Mouse (Mus musculus) stomach, postnatal 0 days (tissue): ENCODE measurements at regions not wholly inside any gene's neighbourhood (a gene's known extent, or its start where the extent isn't known, plus 50 kb on each side); places are given as distances from the start of the nearest gene placed in this dataset.
"Not testable (repeated sequence)": the region's sequence is repeated elsewhere in the genome, so short reads cannot be mapped to it uniquely, and the experiment has no call there.

Experiments
- ATAC-seq: fragments of 200-750 bp; cut with Nextera tagmentation; 2 replicates; pipeline ENCODE4 v1.8.0; 2017; ENCODE audit not compliant: low FRiP score, low TSS enrichment
- DNase-seq: peaks from one replicate; pipeline ENCODE4 v3.0.0-alpha.2; 2016; ENCODE audit warnings: low spot score
- H3K27ac ChIP-seq: fragments of 300-500 bp; sonication (generic); replicated peaks from 2 replicates; pipeline ENCODE4 v1.5.1; 2014; ENCODE audit warnings: mild to moderate bottlenecking, control low read depth
- H3K27me3 ChIP-seq: fragments of 300-500 bp; sonication (generic); 2 replicates; pipeline ENCODE4 v1.6.1; 2014; ENCODE audit warnings: low read length; ENCODE audit not compliant: control insufficient read depth, insufficient read depth
- H3K36me3 ChIP-seq: fragments of 300-500 bp; sonication (generic); 2 replicates; pipeline ENCODE4 v1.6.1; 2014; ENCODE audit warnings: low read length, mixed read lengths; ENCODE audit not compliant: control insufficient read depth, insufficient read depth
- H3K4me1 ChIP-seq: fragments of 300-500 bp; sonication (generic); replicated peaks from 2 replicates; pipeline ENCODE4 v1.6.1; 2014; ENCODE audit warnings: antibody characterized with exemption; ENCODE audit not compliant: control insufficient read depth, insufficient read depth
- H3K4me2 ChIP-seq: fragments of 300-500 bp; sonication (generic); replicated peaks from 2 replicates; pipeline ENCODE4 v1.6.1; 2014; ENCODE audit warnings: low read depth, mild to moderate bottlenecking, control low read depth, moderate library complexity
- H3K4me3 ChIP-seq: fragments of 300-500 bp; sonication (generic); 2 replicates; pipeline ENCODE4 v1.5.1; 2014; ENCODE audit warnings: low read depth, low read length, control low read depth
- H3K9ac ChIP-seq: fragments of 300-500 bp; sonication (generic); 2 replicates; pipeline ENCODE4 v1.6.1; 2014; ENCODE audit warnings: mild to moderate bottlenecking, low read length, control low read depth, mixed read lengths
- H3K9me3 ChIP-seq: fragments of 300-500 bp; sonication (generic); 2 replicates; pipeline ENCODE4 v1.6.1; 2016; ENCODE audit warnings: low read length; ENCODE audit not compliant: control insufficient read depth
- CTCF ChIP-seq: IDR thresholded peaks from 2 replicates; pipeline ENCODE4 v1.5.1; 2016; ENCODE audit warnings: antibody characterized with exemption, low read depth, mild to moderate bottlenecking, moderate library complexity
- EP300 ChIP-seq: optimal IDR thresholded peaks from 2 replicates; pipeline ENCODE3; 2016; ENCODE audit warnings: antibody characterized with exemption
- WGBS: fragments of 180-500 bp; shearing (Covaris S2); extraction: QIAGEN DNeasy Blood & Tissue Kit; methylation state at CpG from one replicate; pipeline ENCODE4 v1.1.7; 2014; 5-methylcytosine and 5-hydroxymethylcytosine counted together

DNA sequence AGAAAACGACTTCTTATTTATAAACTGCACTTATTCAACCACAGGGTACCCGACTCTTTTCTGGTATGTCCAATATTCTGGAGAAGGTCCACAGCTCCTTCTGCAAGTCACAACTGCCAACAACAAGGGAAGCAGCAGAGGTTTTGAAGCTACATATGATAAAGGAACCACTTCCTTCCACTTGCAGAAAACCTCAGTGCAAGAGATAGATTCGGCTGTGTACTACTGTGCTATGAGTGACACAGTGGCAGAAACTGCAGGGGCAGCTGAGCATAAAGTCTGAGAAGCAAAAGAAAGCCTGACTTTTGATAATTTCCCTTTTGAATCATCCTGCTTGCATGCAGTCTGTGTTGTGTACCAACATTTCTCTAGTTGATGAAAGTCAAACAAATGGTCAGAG, 231.1 kb upstream of the Olfr1507 start:
- 70% methylated on average over 1 of the region's 3 CpGs for WGBS
- not testable (repeated sequence) for H3K27me3 ChIP-seq, H3K4me3 ChIP-seq, H3K4me2 ChIP-seq, DNase-seq, H3K9me3 ChIP-seq, H3K4me1 ChIP-seq, H3K36me3 ChIP-seq, H3K27ac ChIP-seq, H3K9ac ChIP-seq, ATAC-seq

DNA sequence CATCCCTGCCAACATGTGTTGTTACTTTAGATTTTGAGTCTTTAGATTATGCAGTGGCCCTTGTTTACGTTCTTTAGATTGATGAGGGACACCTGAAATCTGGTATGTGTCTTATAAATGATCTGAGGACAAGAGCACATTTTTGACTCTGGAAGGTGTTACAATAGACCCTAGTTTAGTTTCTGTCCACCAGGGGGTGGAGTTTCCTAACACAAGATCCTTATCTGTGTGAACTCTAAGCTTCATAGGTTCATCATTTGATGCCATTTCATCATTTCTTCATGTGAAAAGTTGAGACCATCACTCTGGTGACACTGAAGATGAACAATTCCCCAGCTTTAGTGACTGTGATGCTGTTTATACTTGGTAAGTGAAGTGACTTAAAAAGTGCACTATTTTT, 229.4 kb upstream of the Olfr1507 start:
- H3K4me3 ChIP-seq, H3K36me3 ChIP-seq, DNase-seq, H3K9ac ChIP-seq, H3K9me3 ChIP-seq, H3K4me2 ChIP-seq, H3K27ac ChIP-seq, ATAC-seq, H3K27me3 ChIP-seq, H3K4me1 ChIP-seq: not testable (repeated sequence)
- 100% methylated on average over 1 of the region's 1 CpGs for WGBS

DNA sequence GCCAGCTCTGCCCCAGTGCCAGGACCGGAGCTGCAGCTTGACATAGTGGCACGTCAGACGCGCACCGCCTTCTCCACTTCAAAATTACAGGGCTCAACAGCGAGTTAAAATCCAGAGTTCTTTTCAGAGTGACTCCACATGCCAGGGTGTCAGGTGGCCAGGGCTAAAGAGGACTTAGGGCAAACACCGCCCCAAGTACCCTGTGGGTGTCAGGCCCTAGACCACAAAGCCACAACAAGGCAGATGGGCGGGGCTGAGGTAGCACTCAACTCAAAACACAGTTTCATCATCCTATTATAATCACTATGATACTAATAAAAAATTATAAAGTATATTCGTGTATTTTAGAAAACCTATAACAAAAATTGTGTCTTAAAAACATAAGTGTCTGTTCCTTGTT, 225.1 kb upstream of the Olfr1507 start:
- ATAC-seq: no peak

DNA sequence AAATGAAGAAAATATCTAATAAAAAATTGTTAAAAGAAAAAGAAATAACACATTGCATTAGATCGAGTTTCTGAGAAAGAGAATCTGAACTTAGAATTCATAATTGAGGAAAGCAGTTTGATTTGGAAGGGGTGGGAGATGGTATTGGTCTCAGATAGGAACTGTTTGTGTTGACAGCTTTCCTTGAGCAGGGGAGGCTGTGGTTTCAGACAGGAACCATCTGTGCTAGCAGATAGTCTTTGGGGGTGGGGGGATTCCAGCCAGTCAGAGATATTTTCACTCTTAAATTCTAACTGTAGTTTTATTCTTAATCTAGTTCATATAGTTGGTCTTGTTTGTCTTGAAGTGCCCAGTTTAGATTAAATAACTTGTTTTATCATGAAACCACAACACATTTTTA, 205.3 kb upstream of the Olfr1507 start:
- 90% methylated on average over 1 of the region's 1 CpGs for WGBS
- H3K27ac ChIP-seq, H3K4me3 ChIP-seq, H3K4me2 ChIP-seq, H3K27me3 ChIP-seq, DNase-seq, H3K4me1 ChIP-seq, H3K9ac ChIP-seq, H3K9me3 ChIP-seq, H3K36me3 ChIP-seq, ATAC-seq: not testable (repeated sequence)

More for the DNA sequence above, 225.1 kb upstream of the Olfr1507 start:
- no peak for DNase-seq
- TF ChIP-seq CTCF (no peak), EP300 (no peak)
- Histone ChIP-seq H3K27me3 (no peaks in the 10 kb centered on the region), H3K4me3 (no peak overlapping the region), H3K27ac (no peak overlapping the region), H3K9ac (no peak overlapping the region), H3K4me2 (no peak overlapping the region), H3K9me3 (no peaks in the 10 kb centered on the region), H3K36me3 (no peaks in the 10 kb centered on the region), H3K4me1 (no peaks in the 10 kb centered on the region)
- 79% methylated on average over 9 of the region's 9 CpGs for WGBS

- not testable (repeated sequence) for H3K4me1 ChIP-seq, ATAC-seq, H3K27ac ChIP-seq, H3K27me3 ChIP-seq, DNase-seq, H3K36me3 ChIP-seq, H3K9ac ChIP-seq, H3K4me2 ChIP-seq, H3K4me3 ChIP-seq, H3K9me3 ChIP-seq
- WGBS: no CpG with 5 or more reads among the region's 1 CpGs
Measured at GRCm38 (mm10) chr14:52683636-52684035, 188.1 kb upstream of the Olfr1507 start.

GRCm38 (mm10) chr14:52654355-52654754, 158.8 kb upstream of the Olfr1507 start:
- no peaks in the 10 kb centered on the region for H3K4me1 ChIP-seq
- H3K4me2 ChIP-seq: no peak overlapping the region
- no peak overlapping the region for H3K9ac ChIP-seq
- no peaks in the 10 kb centered on the region for H3K27me3 ChIP-seq
- ATAC-seq: no peak
- TF ChIP-seq CTCF (peak; percentile 47), EP300 (no peak)
- no peaks in the 10 kb centered on the region for H3K36me3 ChIP-seq
- WGBS: 55% methylated on average over 6 of the region's 6 CpGs
- H3K4me3 ChIP-seq: no peak overlapping the region
- DNase-seq: no peak
- no peak overlapping the region for H3K27ac ChIP-seq
- H3K9me3 ChIP-seq: no peaks in the 10 kb centered on the region

GRCm38 (mm10) chr14:52638179-52638578, 142.6 kb upstream of the Olfr1507 start:
- Histone ChIP-seq H3K4me3 (no peak overlapping the region), H3K27ac (no peak overlapping the region), H3K36me3 (no peaks in the 10 kb centered on the region), H3K9ac (no peak overlapping the region), H3K4me1 (no peaks in the 10 kb centered on the region), H3K9me3 (no peaks in the 10 kb centered on the region), H3K27me3 (no peaks in the 10 kb centered on the region), H3K4me2 (no peak overlapping the region)
- 53% methylated on average over 2 of the region's 2 CpGs for WGBS
- TF ChIP-seq EP300: no peak
- no peak for TF ChIP-seq CTCF
- DNase-seq: no peak
- ATAC-seq: no peak
